ENCODE assay signal across 9 mouse cellular contexts in genomic region chr4:136202509-136202908, GRCm38 (mm10). TPM values are rescaled to one million over a fixed set of nuclear protein-coding genes. Genes with fewer than 3 reads are reported as not detected.
DNase-seq lines count a peak whose midpoint lies in the region; ATAC-seq and TF ChIP-seq lines count a peak whose summit lies in the region.
"Had no signal": no experiment of that assay in that cellular context is flagged by ENCODE, and none has a peak within 500 bp of the region (broad histone marks: within the 10 kb centered on the region; RNA-seq: fewer than 3 reads in every experiment).

No protein-coding gene starts in this region.

- no peak overlapping the region for H3K9ac ChIP-seq in forebrain, embryonic 11.5 days (ENCODE audit: low read length)
- no peak overlapping the region for H3K9ac ChIP-seq in forebrain, embryonic 16.5 days (replicated peaks; ENCODE audit: low read depth, low read length)
- H3K9ac ChIP-seq: limb, embryonic 13.5 days had no signal

- peaks cover 7% of the 10 kb centered on the region for H3K4me1 ChIP-seq in forebrain, embryonic 11.5 days (replicated peaks; ENCODE audit: control insufficient read depth, insufficient read depth, low read length)
- peaks cover 10% of the 10 kb centered on the region for H3K4me1 ChIP-seq in forebrain, embryonic 16.5 days (replicated peaks; ENCODE audit: control insufficient read depth, insufficient read depth, low read length)
- H3K4me1 ChIP-seq in thymus, adult 2 months (replicated peaks; ENCODE audit: control insufficient read depth, insufficient read depth, low read length) = peaks cover 14% of the 10 kb centered on the region

- H3K9me3 ChIP-seq in forebrain, embryonic 11.5 days (ENCODE audit: control insufficient read depth, low read length) = no peaks in the 10 kb centered on the region
- H3K9me3 ChIP-seq in forebrain, embryonic 16.5 days (ENCODE audit: control insufficient read depth, low read length) = no peaks in the 10 kb centered on the region
- H3K9me3 ChIP-seq: limb, embryonic 13.5 days had no signal

- H3K36me3 ChIP-seq in forebrain, embryonic 11.5 days (ENCODE audit: control insufficient read depth, insufficient read depth, low read length) = no peaks in the 10 kb centered on the region
- no peaks in the 10 kb centered on the region for H3K36me3 ChIP-seq in forebrain, embryonic 16.5 days (ENCODE audit: control insufficient read depth, insufficient read depth)
- no peaks in the 10 kb centered on the region for H3K36me3 ChIP-seq in thymus, adult 2 months (ENCODE audit: control insufficient read depth, insufficient read depth, low read length)
- H3K36me3 ChIP-seq: limb, embryonic 13.5 days had no signal

- peak; percentile 92 for DNase-seq in forebrain, embryonic 11.5 days (ENCODE audit: low spot score)
- DNase-seq in right cerebral cortex, adult 2 months (ENCODE audit: low spot score in 2 of 2) = peak; percentile 61 to 68
- DNase-seq in right cerebral cortex, postnatal 25 days = no peak
- DNase-seq in embryo, embryonic 11 days = peak; percentile 93
- peak; percentile 65 to 88 for DNase-seq in kidney, postnatal 36 days
- peak; percentile 66 for DNase-seq in lung, postnatal 25 days (ENCODE audit: low spot score)
- DNase-seq in thymus, adult 2 months = peak; percentile 81

- H3K4me2 ChIP-seq in forebrain, embryonic 11.5 days (ENCODE audit: low read depth, low read length, severe bottlenecking) = no peak overlapping the region
- no peak overlapping the region for H3K4me2 ChIP-seq in forebrain, embryonic 16.5 days (ENCODE audit: low read length)
- H3K4me2 ChIP-seq: limb, embryonic 13.5 days had no signal

- no peak overlapping the region for H3K4me3 ChIP-seq in forebrain, embryonic 11.5 days (ENCODE audit: low read depth, low read length)
- no peak overlapping the region for H3K4me3 ChIP-seq in forebrain, embryonic 16.5 days (replicated peaks; ENCODE audit: low read length)
- H3K4me3 ChIP-seq in thymus, adult 2 months (ENCODE audit: control insufficient read depth, insufficient read depth, low read length) = no peak overlapping the region
- H3K4me3 ChIP-seq: limb, embryonic 13.5 days had no signal

- H3K27ac ChIP-seq in forebrain, embryonic 11.5 days (ENCODE audit: low read depth, low read length) = no peak overlapping the region
- no peak overlapping the region for H3K27ac ChIP-seq in forebrain, embryonic 16.5 days (ENCODE audit: low read length)
- H3K27ac ChIP-seq in thymus, adult 2 months (ENCODE audit: control insufficient read depth, insufficient read depth, low read length) = no peak overlapping the region
- H3K27ac ChIP-seq: limb, embryonic 13.5 days had no signal

- peak; percentile 85 for TF ChIP-seq CTCF in thymus, adult 2 months (IDR thresholded peaks at IDR 0.05; ENCODE audit: borderline replicate concordance, control insufficient read depth, extremely low read depth, insufficient read depth, low read length, poor library complexity)

- no peaks in the 10 kb centered on the region for H3K27me3 ChIP-seq in forebrain, embryonic 11.5 days (ENCODE audit: control insufficient read depth, insufficient read depth, low read length)
- no peaks in the 10 kb centered on the region for H3K27me3 ChIP-seq in forebrain, embryonic 16.5 days (replicated peaks; ENCODE audit: control insufficient read depth, insufficient read depth, low read length)
- H3K27me3 ChIP-seq in thymus, adult 2 months (ENCODE audit: control insufficient read depth, insufficient read depth, low read length) = peaks cover 2% of the 10 kb centered on the region; the same call in 1 of the 2 replicates
- H3K27me3 ChIP-seq: limb, embryonic 13.5 days had no signal

- no peak for TF ChIP-seq POLR2A in thymus, adult 2 months (IDR thresholded peaks at IDR 0.05; ENCODE audit: control insufficient read depth, extremely low read depth, insufficient read depth, low read length, poor library complexity)

- WGBS in forebrain, embryonic 11.5 days = 7% methylated on average over 9 of the region's 9 CpGs
- WGBS in forebrain, embryonic 16.5 days = 5% methylated on average over 9 of the region's 9 CpGs
- 8% methylated on average over 9 of the region's 9 CpGs for WGBS in thymus, adult 2 months

- no peak for ATAC-seq in forebrain, embryonic 11.5 days (replicated peaks; ENCODE audit: low FRiP score)
- ATAC-seq in forebrain, embryonic 16.5 days = no peak

RNA-seq across cellular contexts. Expression of gene Asap3, which starts 3.7 kb away (rescaled TPM):
- polyA plus RNA-seq in forebrain, embryonic 11.5 days (2014; fragmentation: Nextera tagmentation; extraction: Ambion mirVana) = 4.1 and 4.3 TPM in 2 replicates
- polyA plus RNA-seq in forebrain, embryonic 16.5 days (2015; fragmentation: Nextera tagmentation; extraction: Ambion mirVana) = 3.7 and 4.1 TPM in 2 replicates
- 4.1 and 4.4 TPM in 2 replicates for polyA plus RNA-seq in thymus, adult 2 months (2012; rRNA removed)

RNA-seq across cellular contexts. Expression of gene E2f2, which starts 30.3 kb away (rescaled TPM):
- 9.4 and 10.2 TPM in 2 replicates for polyA plus RNA-seq in forebrain, embryonic 11.5 days (2014; fragmentation: Nextera tagmentation; extraction: Ambion mirVana)
- 3.9 and 4.3 TPM in 2 replicates for polyA plus RNA-seq in forebrain, embryonic 16.5 days (2015; fragmentation: Nextera tagmentation; extraction: Ambion mirVana)
- 164 and 208 TPM in 2 replicates for polyA plus RNA-seq in thymus, adult 2 months (2012; rRNA removed)

RNA-seq across cellular contexts. Expression of gene Tcea3, which starts 45.0 kb away (rescaled TPM):
- 1.1 and 1.6 TPM in 2 replicates for polyA plus RNA-seq in forebrain, embryonic 11.5 days (2014; fragmentation: Nextera tagmentation; extraction: Ambion mirVana)
- polyA plus RNA-seq in forebrain, embryonic 16.5 days (2015; fragmentation: Nextera tagmentation; extraction: Ambion mirVana) = 0.44 and 1.2 TPM in 2 replicates
- 0.66 and 1.8 TPM in 2 replicates for polyA plus RNA-seq in thymus, adult 2 months (2012; rRNA removed)

RNA-seq across cellular contexts. Expression of gene Id3, which starts 59.2 kb away (rescaled TPM):
- polyA plus RNA-seq in forebrain, embryonic 11.5 days (2014; fragmentation: Nextera tagmentation; extraction: Ambion mirVana) = 351 and 380 TPM in 2 replicates
- 85.1 and 102 TPM in 2 replicates for polyA plus RNA-seq in forebrain, embryonic 16.5 days (2015; fragmentation: Nextera tagmentation; extraction: Ambion mirVana)
- polyA plus RNA-seq in thymus, adult 2 months (2012; rRNA removed) = 312 and 357 TPM in 2 replicates

Comparison
In these comparisons a context has a peak if more than half of its experiments do, and no peak if none do; other contexts are left out.
1. RNA of gene E2f2, which starts 30.3 kb away (polyA plus RNA-seq): 164 to 208 TPM in thymus, adult 2 months; 9.4 to 10.2 TPM in forebrain, embryonic 11.5 days and 3.9 to 4.3 TPM in forebrain, embryonic 16.5 days; every median in the first group is over 10 times any median in the second.